Mouse (Mus musculus) brown adipose tissue, adult 24 weeks (tissue): ENCODE data around the gene Rfx4. TPM values are rescaled to one million over a fixed set of nuclear protein-coding genes. Genes with fewer than 3 reads are reported as not detected.

ENCODE experiments used
- H3K27ac ChIP-seq: fragments of 200-500 bp; replicated peaks from 2 replicates; pipeline ENCODE4 v1.5.1; 2012; ENCODE audit warnings: low read depth, mild to moderate bottlenecking, low read length
- H3K4me1 ChIP-seq: fragments of 200-500 bp; 2 replicates; pipeline ENCODE4 v1.6.1; 2012; ENCODE audit warnings: low read length, mixed read lengths; ENCODE audit not compliant: control insufficient read depth, insufficient read depth, insufficient read length
- H3K4me3 ChIP-seq: fragments of 200-500 bp; 2 replicates; pipeline ENCODE4 v1.5.1; 2012; ENCODE audit warnings: low read depth, mild to moderate bottlenecking, low read length, moderate library complexity; ENCODE audit not compliant: insufficient read depth
- polyA plus RNA-seq: library from polyadenylated mRNA; stranded (reverse); fragments of >200 nt; gene quantifications from 2 replicates; pipeline ENCODE4 v1.2.4, GENCODE M21; 2012; ENCODE audit not compliant: missing spikeins, insufficient read depth, insufficient read length

The Rfx4 gene
- polyA plus RNA-seq, 1 experiment = 0.32 TPM

DNA sequence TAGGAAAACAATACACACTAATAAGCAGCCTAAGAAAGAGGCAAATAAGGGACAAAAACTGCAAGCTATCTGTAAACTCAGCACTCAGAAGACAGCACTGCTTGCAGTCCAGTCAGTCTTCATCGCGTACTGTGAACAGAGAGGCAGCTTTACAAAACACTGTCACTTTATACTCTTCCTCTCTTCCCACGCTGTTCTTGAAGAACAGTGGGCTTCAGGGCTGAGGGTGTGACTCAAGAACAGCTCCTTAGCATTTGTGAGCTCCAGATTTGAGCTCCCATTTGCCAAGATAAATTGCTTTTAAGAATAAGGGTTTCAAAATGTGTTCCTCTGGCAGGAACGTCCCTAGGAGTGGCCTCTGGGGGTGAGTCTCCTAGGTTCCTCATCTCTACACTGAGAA, 194.5 kb downstream of the Rfx4 start:
- Histone ChIP-seq H3K4me3 (no peak overlapping the region), H3K27ac (no peak overlapping the region), H3K4me1 (peaks cover 4% of the 10 kb centered on the region)

DNA sequence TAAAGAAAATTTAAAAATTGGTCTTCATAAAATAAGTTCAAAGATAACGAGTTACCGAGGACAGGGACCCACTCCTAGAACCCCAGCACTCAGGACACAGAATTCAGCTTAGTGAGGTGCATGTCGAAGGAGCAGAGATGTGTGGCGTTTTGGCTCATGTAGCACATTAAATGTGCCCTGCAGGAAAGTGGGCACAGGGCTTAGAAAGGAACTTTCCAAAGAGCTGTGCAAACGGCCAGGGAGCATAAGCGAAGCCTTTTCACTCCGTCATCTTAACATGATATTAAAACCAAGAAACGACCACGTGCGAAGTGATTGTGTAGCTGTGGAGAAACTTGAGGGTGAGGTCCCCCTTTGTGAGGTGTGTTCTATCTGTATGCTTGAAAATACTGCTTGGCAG, 198.4 kb downstream of the Rfx4 start:
- Histone ChIP-seq H3K4me3 (no peak overlapping the region), H3K27ac (no peak overlapping the region), H3K4me1 (peaks cover 11% of the 10 kb centered on the region)

Other genes starting within 250 kb of the Rfx4 start
- 2.9 TPM in 2 replicates for gene Ckap4, start 222.0 kb upstream of the Rfx4 start, polyA plus RNA-seq
- 8.9 and 11.0 TPM in 2 replicates for gene Tcp11l2, start 179.4 kb upstream of the Rfx4 start, polyA plus RNA-seq
- 6.6 and 8.2 TPM in 2 replicates for gene Polr3b, start 133.8 kb upstream of the Rfx4 start, polyA plus RNA-seq
- 24.3 and 26.9 TPM in 2 replicates for gene Ric8b, start 161.6 kb downstream of the Rfx4 start, polyA plus RNA-seq